Mouse (Mus musculus) intestine, embryonic 16.5 days (tissue): ENCODE data around the gene Rarg. TPM values are rescaled to one million over a fixed set of nuclear protein-coding genes. Genes with fewer than 3 reads are reported as not detected.

Experiments used
- ATAC-seq: fragments of 200-750 bp; cut with Nextera tagmentation; 2 replicates; pipeline ENCODE4 v1.8.0; 2017; ENCODE audit warnings: moderate TSS enrichment, moderate library complexity
- H3K27ac ChIP-seq: fragments of 300-500 bp; sonication (generic); 2 replicates; pipeline ENCODE4 v1.5.1; 2014; ENCODE audit warnings: mild to moderate bottlenecking, low read length
- H3K27me3 ChIP-seq: fragments of 300-500 bp; sonication (generic); replicated peaks from 2 replicates; pipeline ENCODE4 v1.6.1; 2014; ENCODE audit warnings: low read length, control low read depth, mixed read lengths; ENCODE audit not compliant: control insufficient read depth, insufficient read depth
- H3K36me3 ChIP-seq: fragments of 300-500 bp; sonication (generic); 2 replicates; pipeline ENCODE4 v1.6.1; 2014; ENCODE audit warnings: low read length, control low read depth; ENCODE audit not compliant: control insufficient read depth, insufficient read depth
- H3K4me1 ChIP-seq: fragments of 300-500 bp; sonication (generic); 2 replicates; pipeline ENCODE4 v1.6.1; 2014; ENCODE audit warnings: low read length, control low read depth, mixed read lengths; ENCODE audit not compliant: control insufficient read depth, insufficient read depth
- H3K4me2 ChIP-seq: fragments of 300-500 bp; sonication (generic); 2 replicates; pipeline ENCODE4 v1.6.1; 2014; ENCODE audit warnings: low read depth, low read length, control low read depth
- H3K4me3 ChIP-seq: fragments of 300-500 bp; sonication (generic); 2 replicates; pipeline ENCODE4 v1.5.1; 2014; ENCODE audit warnings: mild to moderate bottlenecking, low read length
- H3K9ac ChIP-seq: fragments of 300-500 bp; sonication (generic); 2 replicates; pipeline ENCODE4 v1.6.1; 2014; ENCODE audit warnings: low read depth, low read length
- H3K9me3 ChIP-seq: fragments of 300-500 bp; sonication (generic); 2 replicates; pipeline ENCODE4 v1.6.1; 2016; ENCODE audit warnings: low read length, control low read depth; ENCODE audit not compliant: control insufficient read depth
- WGBS: fragments of 180-500 bp; shearing (Covaris S2); extraction: QIAGEN DNeasy Blood & Tissue Kit; methylation state at CpG from one replicate; pipeline ENCODE4 v1.1.7; 2014; 5-methylcytosine and 5-hydroxymethylcytosine counted together
- polyA plus RNA-seq: library from polyadenylated mRNA; unstranded; fragments of >200 nt; fragmentation: Nextera tagmentation; extraction: Ambion mirVana; gene quantifications from 2 replicates; pipeline ENCODE4 v1.2.1, GENCODE M21; 2015

The Rarg gene
- polyA plus RNA-seq, 1 experiment from 2014 or later = 14.7 TPM

GRCm38 (mm10) chr15:102214132-102214531 lies 43.2 kb downstream of the Rarg start:
- H3K36me3 ChIP-seq = peaks cover 17% of the 10 kb centered on the region
- 61% methylated on average over 2 of the region's 2 CpGs for WGBS
- H3K27ac ChIP-seq = no peak overlapping the region
- H3K9me3 ChIP-seq = no peaks in the 10 kb centered on the region
- no peaks in the 10 kb centered on the region for H3K27me3 ChIP-seq
- H3K4me2 ChIP-seq = no peak overlapping the region
- no peak for ATAC-seq
- no peak overlapping the region for H3K9ac ChIP-seq
- no peak overlapping the region for H3K4me3 ChIP-seq
- H3K4me1 ChIP-seq = no peaks in the 10 kb centered on the region

GRCm38 (mm10) chr15:102211895-102212294 lies 45.4 kb downstream of the Rarg start:
- peaks cover 12% of the 10 kb centered on the region; the same call in 1 of the 2 replicates for H3K4me1 ChIP-seq
- H3K27ac ChIP-seq = no peak overlapping the region
- no peak overlapping the region for H3K9ac ChIP-seq
- ATAC-seq = no peak
- WGBS = 67% methylated on average over 6 of the region's 6 CpGs
- H3K36me3 ChIP-seq = peaks cover 21% of the 10 kb centered on the region
- no peaks in the 10 kb centered on the region for H3K27me3 ChIP-seq
- no peak overlapping the region for H3K4me2 ChIP-seq
- H3K4me3 ChIP-seq = no peak overlapping the region
- H3K9me3 ChIP-seq = no peaks in the 10 kb centered on the region

DNA sequence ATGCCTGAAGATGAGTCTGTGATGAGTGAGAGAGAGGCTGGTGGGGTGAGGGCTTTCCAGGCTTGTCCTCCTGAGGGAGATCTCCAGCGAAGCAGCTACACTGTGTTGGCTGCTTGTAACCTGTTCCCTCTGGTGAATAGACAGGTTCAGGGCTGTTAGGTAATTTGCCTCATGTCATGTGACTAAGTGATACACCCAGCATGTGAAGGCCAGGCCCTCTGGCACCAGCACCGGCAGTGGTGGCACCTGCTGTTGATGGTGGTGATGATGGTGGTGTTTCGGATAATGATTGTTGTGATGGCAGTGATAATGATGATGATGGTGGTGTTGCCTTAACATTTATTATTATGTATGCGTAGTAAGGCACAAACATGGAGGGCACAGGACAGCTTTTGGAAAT lies 46.5 kb downstream of the Rarg start:
- Histone ChIP-seq H3K27ac (no peak overlapping the region), H3K9ac (no peak overlapping the region), H3K4me1 (peaks cover 16% of the 10 kb centered on the region), H3K36me3 (peaks cover 22% of the 10 kb centered on the region), H3K4me2 (no peak overlapping the region), H3K9me3 (no peaks in the 10 kb centered on the region), H3K4me3 (no peak overlapping the region), H3K27me3 (no peaks in the 10 kb centered on the region)
- ATAC-seq = no peak
- WGBS = 90% methylated on average over 4 of the region's 4 CpGs

DNA sequence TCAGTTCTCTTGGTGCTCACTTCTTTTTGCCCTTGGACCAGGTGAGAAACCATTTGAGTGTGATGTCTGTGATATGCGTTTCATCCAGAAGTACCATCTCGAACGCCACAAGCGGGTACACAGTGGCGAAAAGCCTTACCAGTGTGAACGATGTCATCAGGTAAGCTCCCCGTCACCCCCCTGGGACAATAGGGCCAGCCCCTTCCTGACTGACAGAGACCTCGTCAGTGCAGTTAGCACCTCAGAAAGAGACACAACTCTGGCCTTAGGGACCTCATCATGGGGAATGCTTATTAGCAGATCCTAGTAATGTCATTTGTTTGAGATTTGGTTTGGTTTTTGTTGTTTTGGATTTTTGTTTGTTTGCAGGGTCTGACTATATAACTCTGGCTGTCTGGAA lies 48.2 kb downstream of the Rarg start:
- H3K27ac ChIP-seq = no peak overlapping the region
- H3K9me3 ChIP-seq = no peaks in the 10 kb centered on the region
- no peaks in the 10 kb centered on the region for H3K27me3 ChIP-seq
- ATAC-seq = no peak
- H3K9ac ChIP-seq = no peak overlapping the region
- H3K36me3 ChIP-seq = peaks cover 22% of the 10 kb centered on the region
- H3K4me3 ChIP-seq = no peak overlapping the region
- peaks cover 30% of the 10 kb centered on the region for H3K4me1 ChIP-seq
- WGBS = 89% methylated on average over 8 of the region's 8 CpGs
- H3K4me2 ChIP-seq = no peak overlapping the region

DNA sequence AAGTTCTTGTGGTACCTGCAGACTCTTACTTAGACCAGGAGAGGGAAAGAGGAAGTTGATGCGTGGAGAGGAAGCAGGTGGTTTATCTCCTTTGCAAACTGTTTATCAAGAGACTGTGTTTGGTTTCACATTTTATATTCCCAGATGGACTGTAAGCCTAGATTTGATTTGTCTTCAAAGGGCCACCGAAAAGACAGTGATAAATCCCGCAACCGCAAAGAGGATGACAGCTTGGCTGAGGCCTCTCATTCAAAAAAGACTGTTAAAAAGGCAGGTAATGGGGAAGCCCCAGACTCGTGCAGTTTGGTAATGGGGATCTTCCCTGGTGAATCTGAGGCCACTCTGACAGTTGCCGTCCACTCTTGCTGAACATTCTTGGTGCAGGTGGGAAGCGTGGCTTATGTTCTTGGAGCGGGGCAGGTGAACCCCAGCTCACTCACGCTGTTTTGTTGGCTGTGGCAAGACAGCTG lies 49.2 kb downstream of the Rarg start:
- H3K9me3 ChIP-seq = no peaks in the 10 kb centered on the region
- no peak overlapping the region for H3K4me3 ChIP-seq
- peaks cover 20% of the 10 kb centered on the region for H3K36me3 ChIP-seq
- no peaks in the 10 kb centered on the region for H3K27me3 ChIP-seq
- H3K4me2 ChIP-seq = no peak overlapping the region
- no peak for ATAC-seq
- no peak overlapping the region for H3K9ac ChIP-seq
- H3K4me1 ChIP-seq = peaks cover 30% of the 10 kb centered on the region
- no peak overlapping the region for H3K27ac ChIP-seq
- 71% methylated on average over 9 of the region's 9 CpGs for WGBS

- WGBS = 68% methylated on average over 3 of the region's 3 CpGs
- no peak overlapping the region for H3K27ac ChIP-seq
- H3K36me3 ChIP-seq = peaks cover 12% of the 10 kb centered on the region
- H3K4me2 ChIP-seq = no peak overlapping the region
- no peak overlapping the region for H3K4me3 ChIP-seq
- H3K9ac ChIP-seq = no peak overlapping the region
- H3K4me1 ChIP-seq = peaks cover 32% of the 10 kb centered on the region
- no peaks in the 10 kb centered on the region for H3K27me3 ChIP-seq
- no peaks in the 10 kb centered on the region for H3K9me3 ChIP-seq
- no peak for ATAC-seq
Measured at GRCm38 (mm10) chr15:102207351-102207750, 50.0 kb downstream of the Rarg start.

- Histone ChIP-seq H3K9me3 (no peaks in the 10 kb centered on the region), H3K4me2 (peak overlapping the region; percentile 54), H3K27me3 (no peaks in the 10 kb centered on the region), H3K27ac (no peak overlapping the region), H3K4me1 (peaks cover 35% of the 10 kb centered on the region), H3K4me3 (peak overlapping the region; percentile 84), H3K9ac (peak overlapping the region; percentile 51), H3K36me3 (peaks cover 8% of the 10 kb centered on the region)
- 37% methylated on average over 8 of the region's 8 CpGs for WGBS
- no peak for ATAC-seq
Measured at GRCm38 (mm10) chr15:102205779-102206178, 51.5 kb downstream of the Rarg start.

DNA sequence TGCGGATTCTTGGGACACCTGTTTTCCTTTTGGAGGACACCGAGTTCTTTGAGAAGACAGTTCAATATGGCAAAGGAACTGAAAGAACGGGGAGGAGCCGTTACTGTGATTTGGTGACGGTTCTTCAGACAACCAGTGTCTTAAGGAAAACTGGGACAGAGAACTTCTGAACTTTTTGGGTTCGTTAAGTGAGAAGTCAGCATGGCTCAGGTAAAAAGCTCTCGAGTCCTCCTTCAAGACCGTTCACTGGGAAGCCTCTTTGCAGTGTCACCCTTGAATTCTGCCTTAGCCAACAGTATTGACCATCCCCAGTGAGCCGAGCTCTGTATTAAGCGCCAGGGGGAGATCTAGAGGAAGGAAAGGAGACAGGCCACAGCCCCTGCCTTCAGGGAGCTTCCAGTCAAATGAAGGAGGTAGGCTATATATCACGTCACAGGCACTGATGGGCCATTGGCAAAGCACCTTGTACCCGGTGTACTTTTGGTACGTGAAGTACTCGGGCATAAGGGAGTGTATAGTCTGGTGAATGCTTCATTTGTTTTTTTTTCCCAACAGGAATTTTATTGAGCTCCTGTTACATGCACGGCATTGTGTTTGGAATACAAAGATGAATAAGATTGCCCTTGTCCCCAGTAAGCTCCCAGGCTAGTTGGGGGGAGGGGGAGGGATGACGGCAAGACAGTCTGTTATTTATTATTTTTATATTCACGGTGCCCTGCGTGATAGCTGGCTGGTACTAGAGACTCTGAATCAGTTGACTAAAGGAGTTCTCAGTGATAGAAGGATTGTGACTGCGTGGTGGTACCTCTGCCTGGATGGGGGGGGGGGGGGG lies 52.4 kb downstream of the Rarg start, which contains the start of gene Csad:
Gene Csad, minus strand, starts transcription at position 51 of the 832 bp plus-strand sequence.
- WGBS = 46% methylated on average over 19 of the region's 19 CpGs
- H3K4me3 ChIP-seq = peak within 1 kb of the TSS; percentile 84
- peaks cover 8% of the 10 kb centered on the region; the same call in 1 of the 2 replicates for H3K36me3 ChIP-seq
- no peak for ATAC-seq
- peak within 1 kb of the TSS; percentile 100 for H3K27ac ChIP-seq
- H3K27me3 ChIP-seq = no peaks in the 10 kb centered on the region
- H3K4me1 ChIP-seq = peaks cover 35% of the 10 kb centered on the region
- peak within 1 kb of the TSS; percentile 54 for H3K4me2 ChIP-seq
- H3K9ac ChIP-seq = peak within 1 kb of the TSS; percentile 98
- H3K9me3 ChIP-seq = no peaks in the 10 kb centered on the region

GRCm38 (mm10) chr15:102203835-102204381 lies 53.4 kb downstream of the Rarg start:
- WGBS = under 1% methylated on average over 34 of the region's 72 CpGs
- peaks cover 35% of the 10 kb centered on the region for H3K4me1 ChIP-seq
- H3K9me3 ChIP-seq = no peaks in the 10 kb centered on the region
- peak overlapping the region; percentile 54 for H3K4me2 ChIP-seq
- H3K27me3 ChIP-seq = no peaks in the 10 kb centered on the region
- H3K9ac ChIP-seq = peak overlapping the region; percentile 98
- peak overlapping the region; percentile 100 for H3K27ac ChIP-seq
- peak overlapping the region; percentile 84 for H3K4me3 ChIP-seq
- H3K36me3 ChIP-seq = peaks cover 5% of the 10 kb centered on the region; the same call in 1 of the 2 replicates
- peak; percentile 58 for ATAC-seq
